Mouse (Mus musculus): ENCODE measurements around the gene P4ha1. TPM values are rescaled to one million over a fixed set of nuclear protein-coding genes. Genes with fewer than 3 reads are reported as not detected.
A peak's percentile ranks its signal among the peaks of the same experiment; 100 is the strongest.

The P4ha1 gene
- polyA plus RNA-seq, 1 experiment, result 1.7 TPM

GRCm38 (mm10) chr10:59287251-59287650 is 35.8 kb upstream of the P4ha1 start:
- H3K4me3 ChIP-seq (ENCODE audit: low read depth, low read length), result no peak overlapping the region
- H3K27ac ChIP-seq (ENCODE audit: insufficient read depth, low read depth, low read length), result no peak overlapping the region
- 80% methylated on average over 2 of the region's 2 CpGs for WGBS
- H3K36me3 ChIP-seq (ENCODE audit: control insufficient read depth, insufficient read depth, low read length), result no peaks in the 10 kb centered on the region
- TF ChIP-seq POLR2A (IDR thresholded peaks at IDR 0.05; ENCODE audit: low read depth, low read length) (no peak), CTCF (IDR thresholded peaks at IDR 0.05; ENCODE audit: extremely low read depth, insufficient read length, insufficient replicate concordance, low read depth, low read length) (no peak)
- H3K27me3 ChIP-seq (ENCODE audit: control insufficient read depth, insufficient read depth, low read length), result no peaks in the 10 kb centered on the region
- H3K4me1 ChIP-seq (ENCODE audit: control insufficient read depth, insufficient read depth, insufficient read length, low read length), result peaks cover 15% of the 10 kb centered on the region

- Histone ChIP-seq H3K4me1 (ENCODE audit: control insufficient read depth, insufficient read depth, insufficient read length, low read length) (peaks cover 18% of the 10 kb centered on the region), H3K27ac (ENCODE audit: insufficient read depth, low read depth, low read length) (no peak overlapping the region), H3K27me3 (ENCODE audit: control insufficient read depth, insufficient read depth, low read length) (no peaks in the 10 kb centered on the region), H3K4me3 (ENCODE audit: low read depth, low read length) (no peak overlapping the region), H3K36me3 (ENCODE audit: control insufficient read depth, insufficient read depth, low read length) (no peaks in the 10 kb centered on the region)
- 85% methylated on average over 3 of the region's 3 CpGs for WGBS
- no peak for TF ChIP-seq POLR2A (IDR thresholded peaks at IDR 0.05; ENCODE audit: low read depth, low read length)
- no peak for TF ChIP-seq CTCF (IDR thresholded peaks at IDR 0.05; ENCODE audit: extremely low read depth, insufficient read length, insufficient replicate concordance, low read depth, low read length)
These were observed 35.4 kb upstream of the P4ha1 start for GRCm38 (mm10) chr10:59287662-59288061.

- Histone ChIP-seq H3K36me3 (ENCODE audit: control insufficient read depth, insufficient read depth, low read length) (no peaks in the 10 kb centered on the region), H3K27ac (ENCODE audit: insufficient read depth, low read depth, low read length) (no peak overlapping the region), H3K27me3 (ENCODE audit: control insufficient read depth, insufficient read depth, low read length) (no peaks in the 10 kb centered on the region), H3K4me3 (ENCODE audit: low read depth, low read length) (no peak overlapping the region), H3K4me1 (ENCODE audit: control insufficient read depth, insufficient read depth, insufficient read length, low read length) (peaks cover 18% of the 10 kb centered on the region)
- WGBS, result 52% methylated on average over 8 of the region's 8 CpGs
- TF ChIP-seq CTCF (IDR thresholded peaks at IDR 0.05; ENCODE audit: extremely low read depth, insufficient read length, insufficient replicate concordance, low read depth, low read length) (0 out of 2 replicates have a peak, but pooled peaks have one; percentile 22), POLR2A (IDR thresholded peaks at IDR 0.05; ENCODE audit: low read depth, low read length) (no peak)
These were observed 34.0 kb upstream of the P4ha1 start for GRCm38 (mm10) chr10:59289062-59289461.

- H3K27me3 ChIP-seq (ENCODE audit: control insufficient read depth, insufficient read depth, low read length), result no peaks in the 10 kb centered on the region
- peaks cover 19% of the 10 kb centered on the region for H3K4me1 ChIP-seq (ENCODE audit: control insufficient read depth, insufficient read depth, insufficient read length, low read length)
- H3K4me3 ChIP-seq (ENCODE audit: low read depth, low read length), result no peak overlapping the region
- peak overlapping the region; percentile 7; the same call in 1 of the 2 replicates for H3K27ac ChIP-seq (ENCODE audit: insufficient read depth, low read depth, low read length)
- TF ChIP-seq CTCF (IDR thresholded peaks at IDR 0.05; ENCODE audit: extremely low read depth, insufficient read length, insufficient replicate concordance, low read depth, low read length) (no peak), POLR2A (IDR thresholded peaks at IDR 0.05; ENCODE audit: low read depth, low read length) (no peak)
- no peaks in the 10 kb centered on the region for H3K36me3 ChIP-seq (ENCODE audit: control insufficient read depth, insufficient read depth, low read length)
- WGBS, result 19% methylated on average over 3 of the region's 3 CpGs
These were observed 31.6 kb upstream of the P4ha1 start for GRCm38 (mm10) chr10:59291536-59291935.

- Histone ChIP-seq H3K27me3 (ENCODE audit: control insufficient read depth, insufficient read depth, low read length) (no peaks in the 10 kb centered on the region), H3K4me1 (ENCODE audit: control insufficient read depth, insufficient read depth, insufficient read length, low read length) (peaks cover 19% of the 10 kb centered on the region), H3K4me3 (ENCODE audit: low read depth, low read length) (no peak overlapping the region), H3K27ac (ENCODE audit: insufficient read depth, low read depth, low read length) (no peak overlapping the region), H3K36me3 (ENCODE audit: control insufficient read depth, insufficient read depth, low read length) (no peaks in the 10 kb centered on the region)
- TF ChIP-seq POLR2A (IDR thresholded peaks at IDR 0.05; ENCODE audit: low read depth, low read length) (no peak), CTCF (IDR thresholded peaks at IDR 0.05; ENCODE audit: extremely low read depth, insufficient read length, insufficient replicate concordance, low read depth, low read length) (no peak)
- whole genome bisulfite sequencing, result 65% methylated on average over 7 of the region's 7 CpGs
These were observed 31.0 kb upstream of the P4ha1 start for GRCm38 (mm10) chr10:59292079-59292478.

GRCm38 (mm10) chr10:59292558-59292957 is 30.5 kb upstream of the P4ha1 start:
- TF ChIP-seq POLR2A (IDR thresholded peaks at IDR 0.05; ENCODE audit: low read depth, low read length) (no peak), CTCF (IDR thresholded peaks at IDR 0.05; ENCODE audit: extremely low read depth, insufficient read length, insufficient replicate concordance, low read depth, low read length) (peak; percentile 74; the same call in 1 of the 2 replicates)
- H3K27ac ChIP-seq (ENCODE audit: insufficient read depth, low read depth, low read length), result no peak overlapping the region
- WGBS, result 12% methylated on average over 4 of the region's 4 CpGs
- H3K36me3 ChIP-seq (ENCODE audit: control insufficient read depth, insufficient read depth, low read length), result no peaks in the 10 kb centered on the region
- no peak overlapping the region for H3K4me3 ChIP-seq (ENCODE audit: low read depth, low read length)
- H3K4me1 ChIP-seq (ENCODE audit: control insufficient read depth, insufficient read depth, insufficient read length, low read length), result peaks cover 19% of the 10 kb centered on the region
- no peaks in the 10 kb centered on the region for H3K27me3 ChIP-seq (ENCODE audit: control insufficient read depth, insufficient read depth, low read length)

GRCm38 (mm10) chr10:59295241-59295811 is 27.8 kb upstream of the P4ha1 start:
- peaks cover 19% of the 10 kb centered on the region for H3K4me1 ChIP-seq (ENCODE audit: control insufficient read depth, insufficient read depth, insufficient read length, low read length)
- H3K27me3 ChIP-seq (ENCODE audit: control insufficient read depth, insufficient read depth, low read length), result no peaks in the 10 kb centered on the region
- no peak overlapping the region for H3K27ac ChIP-seq (ENCODE audit: insufficient read depth, low read depth, low read length)
- 23% methylated on average over 8 of the region's 8 CpGs for WGBS
- H3K36me3 ChIP-seq (ENCODE audit: control insufficient read depth, insufficient read depth, low read length), result no peaks in the 10 kb centered on the region
- no peak overlapping the region for H3K4me3 ChIP-seq (ENCODE audit: low read depth, low read length)
- TF ChIP-seq CTCF (IDR thresholded peaks at IDR 0.05; ENCODE audit: extremely low read depth, insufficient read length, insufficient replicate concordance, low read depth, low read length), result peak; percentile 65; the same call in 1 of the 2 replicates
- no peak for TF ChIP-seq POLR2A (IDR thresholded peaks at IDR 0.05; ENCODE audit: low read depth, low read length)
